Mouse (Mus musculus) stomach, embryonic 14.5 days (tissue): ENCODE data around the gene Scamp1. TPM values are rescaled to one million over a fixed set of nuclear protein-coding genes. Genes with fewer than 3 reads are reported as not detected.

Experiments
- ATAC-seq: fragments of 200-750 bp; cut with Nextera tagmentation; 2 replicates; pipeline ENCODE4 v1.8.0; 2017; ENCODE audit warnings: low read depth, moderate TSS enrichment; ENCODE audit not compliant: insufficient number of reproducible peaks, insufficient read depth, low FRiP score
- H3K27ac ChIP-seq: fragments of 300-500 bp; sonication (generic); 2 replicates; pipeline ENCODE4 v1.5.1; 2014; ENCODE audit warnings: mild to moderate bottlenecking, low read length, moderate library complexity, mixed read lengths
- H3K27me3 ChIP-seq: fragments of 300-500 bp; sonication (generic); 2 replicates; pipeline ENCODE4 v1.6.1; 2014; ENCODE audit warnings: low read length, control low read depth, mixed read lengths; ENCODE audit not compliant: control insufficient read depth, insufficient read depth
- H3K36me3 ChIP-seq: fragments of 300-500 bp; sonication (generic); 2 replicates; pipeline ENCODE4 v1.6.1; 2014; ENCODE audit warnings: mild to moderate bottlenecking, control low read depth, low read length, moderate library complexity, mixed read lengths; ENCODE audit not compliant: control insufficient read depth, insufficient read depth
- H3K4me1 ChIP-seq: fragments of 300-500 bp; sonication (generic); 2 replicates; pipeline ENCODE4 v1.6.1; 2014; ENCODE audit warnings: low read length, control low read depth, mixed read lengths; ENCODE audit not compliant: control insufficient read depth, insufficient read depth
- H3K4me2 ChIP-seq: fragments of 300-500 bp; sonication (generic); replicated peaks from 2 replicates; pipeline ENCODE4 v1.6.1; 2014; ENCODE audit warnings: low read depth, low read length, control low read depth
- H3K4me3 ChIP-seq: fragments of 300-500 bp; sonication (generic); 2 replicates; pipeline ENCODE4 v1.5.1; 2014; ENCODE audit warnings: low read depth, low read length, control low read depth
- H3K9ac ChIP-seq: fragments of 300-500 bp; sonication (generic); replicated peaks from 2 replicates; pipeline ENCODE4 v1.6.1; 2014; ENCODE audit warnings: low read depth, mild to moderate bottlenecking, control low read depth, low read length, moderate library complexity, mixed read lengths
- H3K9me3 ChIP-seq: fragments of 300-500 bp; sonication (generic); 2 replicates; pipeline ENCODE4 v1.6.1; 2016; ENCODE audit warnings: low read depth, low read length, control low read depth; ENCODE audit not compliant: control insufficient read depth
- WGBS: fragments of 180-500 bp; shearing (Covaris S2); extraction: QIAGEN DNeasy Blood & Tissue Kit; methylation state at CpG from one replicate; pipeline ENCODE4 v1.1.7; 2014; 5-methylcytosine and 5-hydroxymethylcytosine counted together
- polyA plus RNA-seq: library from polyadenylated mRNA; unstranded; fragments of >200 nt; fragmentation: Nextera tagmentation; extraction: Ambion mirVana; gene quantifications from 2 replicates; pipeline ENCODE4 v1.2.1, GENCODE M21; 2014

Gene Scamp1
- polyA plus RNA-seq, 1 experiment from 2014 or later: 36.5 TPM

DNA sequence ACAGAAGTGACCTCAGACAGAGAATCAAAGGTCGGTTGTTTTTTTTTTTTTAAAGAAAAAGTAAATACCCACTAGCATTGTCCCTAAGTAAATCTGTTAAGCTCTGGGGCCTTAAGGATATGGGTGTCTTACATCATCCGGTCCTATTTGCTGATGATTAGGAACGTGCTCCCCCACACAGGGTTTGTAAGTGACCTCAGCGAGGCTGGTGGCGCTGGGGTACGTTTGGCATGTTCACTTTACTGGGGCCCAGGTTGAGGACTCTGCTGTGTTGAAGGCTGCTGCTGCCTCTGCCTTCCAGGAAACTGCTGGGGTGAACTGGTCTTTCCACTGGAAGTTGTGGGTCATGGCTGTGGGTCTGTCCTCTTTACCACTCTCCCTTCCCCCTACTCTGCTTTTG, 121.2 kb downstream of the Scamp1 start:
- no peak overlapping the region for H3K4me3 ChIP-seq
- no peak; the same call in 1 of the 2 replicates for ATAC-seq
- no peak overlapping the region for H3K9ac ChIP-seq
- H3K36me3 ChIP-seq: no peaks in the 10 kb centered on the region
- WGBS: 62% methylated on average over 6 of the region's 6 CpGs
- H3K4me2 ChIP-seq: no peak overlapping the region
- H3K9me3 ChIP-seq: no peaks in the 10 kb centered on the region
- no peak overlapping the region for H3K27ac ChIP-seq
- no peaks in the 10 kb centered on the region for H3K27me3 ChIP-seq
- H3K4me1 ChIP-seq: no peaks in the 10 kb centered on the region

DNA sequence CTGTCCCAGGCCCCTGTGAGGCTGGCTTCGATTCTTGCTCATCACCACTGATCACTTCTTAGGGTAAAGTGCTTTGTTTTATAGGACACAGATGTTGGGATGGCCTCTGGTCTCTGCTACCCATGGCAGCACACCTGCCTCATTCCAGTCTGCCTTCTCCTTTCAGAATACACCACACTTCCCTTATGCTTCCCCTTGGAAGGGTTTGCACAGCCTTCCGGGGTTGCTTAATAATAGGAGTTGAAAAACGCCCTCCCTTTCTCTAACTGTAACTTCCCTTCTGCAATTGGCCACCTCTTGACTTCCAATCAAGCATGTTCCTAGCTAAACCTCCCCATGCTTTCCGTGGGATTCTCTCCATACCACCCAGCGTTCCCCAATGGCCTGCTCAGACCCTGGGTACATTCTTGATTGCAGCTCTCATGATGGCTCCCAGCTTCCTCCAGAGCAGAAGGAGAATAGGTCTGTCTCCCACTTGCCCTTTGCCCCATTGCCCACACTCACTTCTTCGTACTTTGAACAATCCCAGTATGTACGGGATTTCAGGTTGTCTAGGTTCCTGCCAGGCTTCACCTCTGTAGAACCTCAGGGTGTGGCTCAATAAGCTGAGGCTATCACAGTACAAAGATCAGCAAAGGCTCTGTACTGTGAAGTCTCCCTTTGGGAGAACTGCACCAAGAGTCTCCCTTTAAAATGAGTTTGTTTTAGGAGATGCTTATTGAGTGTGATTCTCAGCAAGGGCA, 126.0 kb downstream of the Scamp1 start:
- ATAC-seq: no peak
- WGBS: 82% methylated on average over 7 of the region's 7 CpGs
- H3K27ac ChIP-seq: no peak overlapping the region; the same call in 1 of the 2 replicates
- no peak overlapping the region for H3K4me2 ChIP-seq
- 0 out of 2 replicates have a peak, but pooled peaks cover 2% of the 10 kb centered on the region for H3K4me1 ChIP-seq
- no peaks in the 10 kb centered on the region for H3K27me3 ChIP-seq
- no peak overlapping the region for H3K9ac ChIP-seq
- H3K36me3 ChIP-seq: no peaks in the 10 kb centered on the region
- H3K4me3 ChIP-seq: no peak overlapping the region
- no peaks in the 10 kb centered on the region for H3K9me3 ChIP-seq

DNA sequence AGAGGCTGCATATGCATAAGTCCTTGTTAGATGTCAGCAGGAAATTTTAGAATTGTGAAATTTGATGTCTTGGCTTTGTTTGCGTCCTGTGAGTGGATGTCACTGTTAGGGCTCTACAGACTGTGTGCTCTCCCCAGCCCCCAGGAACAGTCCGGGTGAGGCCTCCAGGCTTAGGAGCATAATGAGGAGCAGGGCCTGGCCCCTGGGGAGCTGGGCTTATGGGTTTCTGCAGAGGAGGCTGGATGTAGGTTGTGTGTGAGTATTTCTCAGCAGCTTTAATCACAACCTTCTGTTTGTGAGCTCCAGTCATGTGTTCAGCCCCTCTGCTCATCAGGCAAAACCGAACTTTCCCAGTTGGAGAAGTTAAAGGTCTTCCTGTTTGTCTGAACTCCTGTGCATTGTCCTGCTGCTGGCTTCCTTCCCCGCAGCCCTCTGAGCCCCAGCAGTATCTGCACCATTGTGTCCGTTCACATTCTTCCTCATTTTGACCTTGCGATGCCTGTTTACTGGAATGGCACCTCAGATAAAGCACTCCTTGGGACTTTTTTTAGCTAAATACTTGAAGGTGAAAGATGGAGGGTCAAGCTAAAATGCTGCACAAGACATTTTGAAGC, 126.7 kb downstream of the Scamp1 start:
- WGBS: 58% methylated on average over 6 of the region's 6 CpGs
- no peak for ATAC-seq

DNA sequence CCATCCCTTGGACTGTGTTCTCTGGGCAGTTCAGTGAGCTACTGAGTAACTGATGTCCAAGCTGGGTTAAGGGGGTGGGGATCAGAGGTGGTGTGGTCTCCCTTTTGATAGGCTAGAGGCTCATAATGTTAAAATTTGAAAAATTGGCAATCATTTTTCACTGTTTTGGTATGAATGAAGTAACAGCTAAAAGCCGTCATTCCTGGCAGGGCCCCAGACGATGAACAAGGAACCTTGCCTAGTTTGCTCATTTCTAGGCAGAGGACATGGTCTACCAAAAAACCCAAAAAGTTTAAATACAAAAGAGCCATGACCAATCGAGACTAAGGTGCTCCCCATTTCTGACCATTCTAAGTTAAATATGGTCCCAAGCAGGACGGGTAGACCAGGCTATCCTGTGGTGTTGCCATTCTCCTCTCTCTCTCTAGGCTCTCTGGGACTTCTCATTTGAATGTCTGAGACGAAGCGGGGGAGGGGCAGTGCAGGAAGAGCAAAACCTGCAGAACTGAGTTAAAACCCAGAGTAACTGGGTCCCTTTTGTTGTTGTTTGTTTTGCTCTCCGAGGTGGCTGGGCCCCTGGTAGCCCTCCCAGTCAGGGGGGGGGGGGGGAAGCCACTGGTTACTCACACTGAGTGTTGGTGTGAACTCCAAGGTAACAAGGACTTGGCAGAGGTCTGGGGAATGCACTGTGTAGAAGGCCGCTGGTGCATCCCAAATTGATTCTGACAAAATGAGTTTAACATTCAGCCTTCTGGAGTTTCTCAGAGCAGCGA, 129.8 kb downstream of the Scamp1 start:
- H3K27ac ChIP-seq: no peak overlapping the region
- H3K27me3 ChIP-seq: no peaks in the 10 kb centered on the region
- 48% methylated on average over 9 of the region's 9 CpGs for WGBS
- H3K9me3 ChIP-seq: no peaks in the 10 kb centered on the region
- no peaks in the 10 kb centered on the region for H3K36me3 ChIP-seq
- no peak overlapping the region for H3K4me2 ChIP-seq
- ATAC-seq: no peak
- H3K9ac ChIP-seq: no peak overlapping the region
- H3K4me3 ChIP-seq: no peak overlapping the region
- H3K4me1 ChIP-seq: 0 out of 2 replicates have a peak, but pooled peaks cover 2% of the 10 kb centered on the region

More for the DNA sequence above, 126.7 kb downstream of the Scamp1 start:
- Histone ChIP-seq H3K4me3 (no peak overlapping the region), H3K36me3 (no peaks in the 10 kb centered on the region), H3K9me3 (no peaks in the 10 kb centered on the region), H3K27me3 (no peaks in the 10 kb centered on the region), H3K4me2 (no peak overlapping the region), H3K4me1 (0 out of 2 replicates have a peak, but pooled peaks cover 2% of the 10 kb centered on the region), H3K27ac (no peak overlapping the region; the same call in 1 of the 2 replicates), H3K9ac (no peak overlapping the region)

DNA sequence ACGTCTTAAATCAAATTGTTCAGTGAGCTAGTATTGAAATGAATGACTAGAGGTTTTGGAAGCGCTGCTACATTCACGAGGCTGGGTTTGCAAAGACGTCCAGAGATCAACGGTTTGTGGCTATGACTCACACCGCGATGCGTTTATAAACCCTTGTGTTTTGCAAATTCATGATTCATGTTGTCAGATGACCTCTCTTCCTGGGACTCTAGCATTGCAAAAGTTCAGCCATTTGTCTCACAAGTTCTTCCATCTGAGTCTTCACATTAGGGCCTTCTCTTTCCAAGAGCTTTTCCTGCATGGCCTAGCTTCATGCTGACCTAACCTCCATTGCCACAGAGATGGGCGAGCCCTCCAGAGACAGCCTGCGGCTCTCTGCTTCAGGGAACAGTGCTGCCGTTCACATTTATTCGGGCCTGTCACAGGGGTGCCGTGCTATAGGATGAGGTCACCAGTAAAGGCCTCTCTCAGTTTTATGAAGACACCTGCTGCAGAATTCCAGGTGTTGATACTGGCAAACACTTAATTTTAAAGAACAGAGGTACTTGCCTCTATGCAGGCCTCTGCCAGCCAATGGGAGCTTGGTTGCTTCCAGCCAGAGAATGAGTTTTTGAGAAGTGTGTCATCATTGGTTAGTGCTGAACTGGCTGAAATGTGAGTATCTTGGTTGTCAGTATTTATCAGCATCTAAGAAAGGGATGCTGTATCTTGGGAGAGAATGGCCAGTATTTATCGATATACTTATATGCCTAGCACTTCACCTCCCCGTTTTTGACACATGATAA, 131.0 kb downstream of the Scamp1 start:
- 0 out of 2 replicates have a peak, but pooled peaks cover 2% of the 10 kb centered on the region for H3K4me1 ChIP-seq
- H3K4me3 ChIP-seq: no peak overlapping the region
- H3K27ac ChIP-seq: no peak overlapping the region
- ATAC-seq: no peak
- H3K9ac ChIP-seq: no peak overlapping the region
- H3K27me3 ChIP-seq: no peaks in the 10 kb centered on the region
- H3K4me2 ChIP-seq: no peak overlapping the region
- 65% methylated on average over 15 of the region's 15 CpGs for WGBS
- no peaks in the 10 kb centered on the region for H3K36me3 ChIP-seq
- H3K9me3 ChIP-seq: no peaks in the 10 kb centered on the region

DNA sequence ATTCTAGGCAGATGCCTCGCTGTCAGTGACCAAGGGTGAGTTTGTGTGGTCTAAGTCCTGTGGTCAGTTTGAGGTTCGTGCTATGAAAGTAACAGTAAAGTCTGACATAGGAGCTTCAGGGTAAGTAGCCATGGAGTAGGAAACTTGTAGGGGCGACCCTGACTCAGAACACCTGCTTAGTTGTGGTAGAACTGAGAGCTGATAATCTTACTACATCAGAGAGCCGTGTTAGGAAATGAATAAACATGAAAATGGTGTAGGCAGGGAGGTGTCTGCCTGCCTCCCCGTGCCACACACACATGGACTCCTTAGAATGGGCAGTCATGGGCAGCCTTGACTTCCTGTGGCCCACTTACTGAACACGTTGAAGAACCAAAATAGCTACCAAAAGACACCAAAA, 132.0 kb downstream of the Scamp1 start:
- no peak overlapping the region for H3K27ac ChIP-seq
- H3K4me3 ChIP-seq: no peak overlapping the region
- no peak overlapping the region for H3K9ac ChIP-seq
- no peaks in the 10 kb centered on the region for H3K36me3 ChIP-seq
- no peaks in the 10 kb centered on the region for H3K27me3 ChIP-seq
- no peak overlapping the region for H3K4me2 ChIP-seq
- no peak for ATAC-seq
- 0 out of 2 replicates have a peak, but pooled peaks cover 2% of the 10 kb centered on the region for H3K4me1 ChIP-seq
- WGBS: 88% methylated on average over 6 of the region's 6 CpGs
- no peaks in the 10 kb centered on the region for H3K9me3 ChIP-seq

DNA sequence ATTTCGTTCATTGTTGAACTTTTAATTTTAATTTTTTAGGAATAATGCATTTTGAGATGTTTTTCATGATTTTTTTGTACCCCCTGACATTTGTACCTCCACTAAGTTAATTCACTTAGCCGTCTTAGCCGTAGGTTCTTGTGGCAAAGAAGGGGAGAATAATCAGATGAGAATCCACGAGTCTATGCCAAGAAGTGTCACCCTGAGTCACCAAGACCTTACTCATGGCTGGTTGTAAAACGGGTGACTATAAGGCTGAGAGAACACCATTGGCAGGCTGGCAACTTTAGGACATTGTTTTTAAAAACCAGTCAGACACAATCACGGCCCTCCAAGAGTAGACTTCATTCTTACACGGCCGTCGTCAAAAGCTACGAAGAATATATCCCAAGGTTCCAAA, 132.8 kb downstream of the Scamp1 start:
- Histone ChIP-seq H3K4me1 (0 out of 2 replicates have a peak, but pooled peaks cover 2% of the 10 kb centered on the region), H3K9ac (no peak overlapping the region), H3K9me3 (no peaks in the 10 kb centered on the region), H3K27ac (no peak overlapping the region), H3K36me3 (no peaks in the 10 kb centered on the region), H3K27me3 (no peaks in the 10 kb centered on the region), H3K4me2 (no peak overlapping the region), H3K4me3 (no peak overlapping the region)
- 92% methylated on average over 10 of the region's 10 CpGs for whole genome bisulfite sequencing
- ATAC-seq: no peak
